Mouse (Mus musculus) thymus, postnatal 0 days (tissue): ENCODE results near the gene Vwc2. TPM values are rescaled to one million over a fixed set of nuclear protein-coding genes. Genes with fewer than 3 reads are reported as not detected.

ENCODE experiments used
- DNase-seq: peaks from one replicate; pipeline ENCODE4 v3.0.0-alpha.2; 2015; ENCODE audit warnings: low spot score
- polyA plus RNA-seq: library from polyadenylated mRNA; unstranded; fragments of >200 nt; fragmentation: Nextera tagmentation; extraction: Ambion mirVana; gene quantifications from 2 replicates; pipeline ENCODE4 v1.2.1, GENCODE M21; 2015

The Vwc2 gene
- polyA plus RNA-seq, 1 experiment from 2014 or later, result 0.12 TPM

GRCm38 (mm10) chr11:11239346-11239745 lies 125.3 kb downstream of the Vwc2 start:
- peak; percentile 22 for DNase-seq

GRCm38 (mm10) chr11:11242694-11243377 lies 128.8 kb downstream of the Vwc2 start:
- DNase-seq, result no peak

- DNase-seq, result no peak
Measured at GRCm38 (mm10) chr11:11257348-11257747, 143.3 kb downstream of the Vwc2 start.

DNA sequence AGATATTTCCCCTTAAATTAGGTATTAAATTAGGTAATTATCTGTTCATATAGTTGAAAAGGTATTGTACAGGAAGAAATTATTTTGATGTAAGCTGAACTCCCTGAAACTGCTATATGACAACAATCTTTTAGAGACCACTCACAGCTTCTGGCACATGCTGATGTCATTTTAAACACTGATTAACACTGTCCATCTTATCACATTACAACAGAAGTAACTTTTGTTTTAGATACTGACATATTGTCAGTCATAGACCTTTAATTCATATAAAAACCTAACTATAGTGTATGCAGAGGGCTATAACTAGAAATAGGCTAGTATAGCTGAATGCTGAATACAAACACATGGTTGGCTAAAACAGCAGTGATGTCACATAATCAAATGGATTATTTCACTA lies 166.1 kb downstream of the Vwc2 start:
- no peak for DNase-seq

DNA sequence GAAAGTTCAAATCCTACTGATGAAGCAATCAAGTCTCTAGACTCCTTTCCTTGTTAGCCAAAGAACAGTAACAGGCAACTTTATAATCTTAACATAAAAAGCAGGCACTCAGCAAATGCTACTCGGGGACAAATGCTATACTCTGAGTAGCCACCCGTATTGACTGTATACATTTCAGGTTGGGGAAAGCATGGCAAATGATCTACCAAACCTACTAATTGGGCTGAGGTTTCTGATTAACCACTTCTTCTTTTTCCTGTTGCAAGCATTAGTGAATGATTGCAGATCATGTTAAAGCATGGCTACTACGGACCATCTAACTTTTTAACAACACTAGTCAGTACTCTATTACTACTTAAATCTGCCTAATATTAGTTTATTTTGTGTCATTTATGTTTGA lies 169.5 kb downstream of the Vwc2 start:
- DNase-seq, result no peak
